In the genomic region with DNA sequence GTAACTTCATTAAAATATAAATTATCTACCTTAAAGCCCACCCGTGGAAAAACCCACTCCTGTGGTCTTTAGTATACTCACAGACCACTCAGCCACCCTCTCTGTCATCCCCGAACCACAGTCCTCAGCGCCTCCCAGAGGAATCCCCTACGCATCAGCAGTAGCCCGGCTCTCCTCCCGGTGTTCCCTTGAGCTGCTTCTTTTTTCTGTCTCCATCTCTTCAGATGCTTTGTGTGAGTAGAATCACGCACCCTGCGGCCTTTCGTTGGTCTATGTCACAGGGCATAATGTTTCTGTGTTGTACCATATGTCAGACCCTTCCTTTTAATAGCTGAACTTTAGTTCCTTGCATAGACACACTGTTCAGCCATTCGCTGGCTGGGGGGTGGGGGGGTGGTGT, we compare ENCODE assay signal across 24 mouse cellular contexts. TPM values are rescaled to one million over a fixed set of nuclear protein-coding genes. Genes with fewer than 3 reads are reported as not detected.
DNase-seq lines count a peak whose midpoint lies in the region; ATAC-seq lines count a peak whose summit lies in the region.
"Had no signal": no experiment of that assay in that cellular context is flagged by ENCODE, and none has a peak within 500 bp of the region (broad histone marks: within the 10 kb centered on the region; RNA-seq: fewer than 3 reads in every experiment).

No protein-coding gene starts in this region.

- no peaks in the 10 kb centered on the region for H3K4me1 ChIP-seq in heart, embryonic 11.5 days (ENCODE audit: control insufficient read depth, insufficient read depth, low read length)
- H3K4me1 ChIP-seq in kidney, embryonic 16.5 days (ENCODE audit: insufficient read depth, low read length) = no peaks in the 10 kb centered on the region
- H3K4me1 ChIP-seq: embryonic facial prominence, embryonic 13.5 days; embryonic facial prominence, embryonic 15.5 days; forebrain, embryonic 10.5 days; forebrain, embryonic 12.5 days had no signal

- no peaks in the 10 kb centered on the region; the same call in 1 of the 2 replicates for H3K9me3 ChIP-seq in heart, embryonic 11.5 days (replicated peaks; ENCODE audit: control insufficient read depth, low read length)
- peaks cover 12% of the 10 kb centered on the region for H3K9me3 ChIP-seq in kidney, embryonic 16.5 days (ENCODE audit: low read length)

- DNase-seq in heart, adult 11 months = peak; percentile 79
- peak; percentile 3 for DNase-seq in kidney, postnatal 10 days
- DNase-seq in ES-CJ7 (ENCODE audit: low read depth, low spot score) = peak; percentile 9
- DNase-seq: adrenal gland, postnatal 10 days; adrenal gland, postnatal 25 days; B cell, adult 2 months; cerebellum, adult 11 months; cerebellum, adult 18-20 months; cerebellum, adult 8-10 months; cerebellum, adult 9-11 months; cerebellum, postnatal 14 days; cerebellum, postnatal 36 days; embryo, embryonic 11 days had no signal

- H3K9ac ChIP-seq in heart, embryonic 11.5 days (ENCODE audit: low read depth, low read length) = no peak overlapping the region
- H3K9ac ChIP-seq in kidney, embryonic 16.5 days (replicated peaks; ENCODE audit: low read length) = no peak overlapping the region
- H3K9ac ChIP-seq: embryonic facial prominence, embryonic 13.5 days; embryonic facial prominence, embryonic 15.5 days; forebrain, embryonic 12.5 days had no signal

- no peak for ATAC-seq in heart, embryonic 11.5 days (replicated peaks; ENCODE audit: insufficient number of reproducible peaks, low FRiP score, low TSS enrichment)
- no peak for ATAC-seq in kidney, embryonic 16.5 days (ENCODE audit: low FRiP score, low TSS enrichment)
- ATAC-seq: CD4-positive, CD25-positive, alpha-beta regulatory T cell, adult 4 months; forebrain, embryonic 14.5 days; forebrain, embryonic 16.5 days had no signal

- no peaks in the 10 kb centered on the region for H3K36me3 ChIP-seq in heart, embryonic 11.5 days (ENCODE audit: control insufficient read depth, insufficient read depth, low read length)
- H3K36me3 ChIP-seq in kidney, embryonic 16.5 days (ENCODE audit: insufficient read depth, low read length) = no peaks in the 10 kb centered on the region
- H3K36me3 ChIP-seq: embryonic facial prominence, embryonic 13.5 days; embryonic facial prominence, embryonic 15.5 days; forebrain, embryonic 10.5 days; forebrain, embryonic 12.5 days had no signal

- WGBS in heart, embryonic 11.5 days (ENCODE audit: insufficient replicate concordance) = 81% methylated on average over 10 of the region's 10 CpGs
- WGBS in kidney, embryonic 16.5 days = 88% methylated on average over 10 of the region's 10 CpGs

- no peak overlapping the region for H3K4me3 ChIP-seq in heart, embryonic 11.5 days (ENCODE audit: low read depth, low read length)
- no peak overlapping the region for H3K4me3 ChIP-seq in kidney, embryonic 16.5 days (ENCODE audit: low read length)
- H3K4me3 ChIP-seq: embryonic facial prominence, embryonic 13.5 days; embryonic facial prominence, embryonic 15.5 days; erythroblast, embryonic 14.5 days; forebrain, embryonic 10.5 days; forebrain, embryonic 12.5 days had no signal

- no peak overlapping the region for H3K27ac ChIP-seq in heart, embryonic 11.5 days (ENCODE audit: low read depth, low read length)
- H3K27ac ChIP-seq in kidney, embryonic 16.5 days (ENCODE audit: low read length) = no peak overlapping the region
- H3K27ac ChIP-seq: embryonic facial prominence, embryonic 13.5 days; embryonic facial prominence, embryonic 15.5 days; forebrain, embryonic 10.5 days; forebrain, embryonic 12.5 days had no signal

- no peaks in the 10 kb centered on the region for H3K27me3 ChIP-seq in heart, embryonic 11.5 days (ENCODE audit: control insufficient read depth, insufficient read depth, low read length)
- no peaks in the 10 kb centered on the region for H3K27me3 ChIP-seq in kidney, embryonic 16.5 days (ENCODE audit: insufficient read depth, low read length)
- H3K27me3 ChIP-seq: CH12.LX; embryonic facial prominence, embryonic 13.5 days; embryonic facial prominence, embryonic 15.5 days; forebrain, embryonic 12.5 days had no signal

- H3K4me2 ChIP-seq in heart, embryonic 11.5 days = no peak overlapping the region
- no peak overlapping the region for H3K4me2 ChIP-seq in kidney, embryonic 16.5 days (replicated peaks; ENCODE audit: low read depth, low read length)
- H3K4me2 ChIP-seq: embryonic facial prominence, embryonic 13.5 days; embryonic facial prominence, embryonic 15.5 days; forebrain, embryonic 12.5 days had no signal

RNA-seq across cellular contexts. Expression of gene Gm10320, which starts 36.2 kb away (rescaled TPM):
- 0.37 and 0.65 TPM in 2 replicates for polyA plus RNA-seq in heart, embryonic 11.5 days (2014; fragmentation: Nextera tagmentation; extraction: Ambion mirVana)
- polyA plus RNA-seq in kidney, embryonic 16.5 days (2015; fragmentation: Nextera tagmentation; extraction: Ambion mirVana) = 1.8 and 2.5 TPM in 2 replicates

Comparison
In these comparisons a context has a peak if more than half of its experiments do, and no peak if none do; other contexts are left out.
1. DNase-seq: peak in every context shown above with its lines; median percentile 79 in heart, adult 11 months; 9 in ES-CJ7; 3 in kidney, postnatal 10 days.